Mouse (Mus musculus): ENCODE results near the gene Alx3. TPM values are rescaled to one million over a fixed set of nuclear protein-coding genes. Genes with fewer than 3 reads are reported as not detected.

Gene Alx3
- polyA plus RNA-seq, 1 experiment from 2014 or later: not detected

GRCm38 (mm10) chr3:107617800-107618199 lies 23.0 kb downstream of the Alx3 start:
- WGBS: 93% methylated on average over 3 of the region's 3 CpGs
- H3K4me3 ChIP-seq (ENCODE audit: low read length): no peak overlapping the region
- no peak for ATAC-seq (ENCODE audit: low FRiP score, low TSS enrichment)
- H3K4me2 ChIP-seq (replicated peaks; ENCODE audit: low read depth, low read length): no peak overlapping the region
- H3K4me1 ChIP-seq (ENCODE audit: insufficient read depth, low read length): no peaks in the 10 kb centered on the region
- no peak overlapping the region for H3K27ac ChIP-seq (ENCODE audit: low read length)
- no peak overlapping the region for H3K9ac ChIP-seq (replicated peaks; ENCODE audit: low read length)
- no peaks in the 10 kb centered on the region for H3K9me3 ChIP-seq (ENCODE audit: low read length)
- H3K27me3 ChIP-seq (ENCODE audit: insufficient read depth, low read length): no peaks in the 10 kb centered on the region
- peaks cover 83% of the 10 kb centered on the region for H3K36me3 ChIP-seq (ENCODE audit: insufficient read depth, low read length)

- peaks cover 85% of the 10 kb centered on the region for H3K36me3 ChIP-seq (ENCODE audit: insufficient read depth, low read length)
- no peaks in the 10 kb centered on the region for H3K9me3 ChIP-seq (ENCODE audit: low read length)
- H3K27ac ChIP-seq (ENCODE audit: low read length): no peak overlapping the region
- H3K4me1 ChIP-seq (ENCODE audit: insufficient read depth, low read length): no peaks in the 10 kb centered on the region
- H3K9ac ChIP-seq (replicated peaks; ENCODE audit: low read length): no peak overlapping the region
- no peak for ATAC-seq (ENCODE audit: low FRiP score, low TSS enrichment)
- H3K4me2 ChIP-seq (replicated peaks; ENCODE audit: low read depth, low read length): no peak overlapping the region
- H3K27me3 ChIP-seq (ENCODE audit: insufficient read depth, low read length): no peaks in the 10 kb centered on the region
- H3K4me3 ChIP-seq (ENCODE audit: low read length): no peak overlapping the region
- WGBS: 85% methylated on average over 6 of the region's 6 CpGs
Observed at GRCm38 (mm10) chr3:107619911-107620310, 25.1 kb downstream of the Alx3 start.

- H3K9ac ChIP-seq (replicated peaks; ENCODE audit: low read length): no peak overlapping the region
- no peak overlapping the region for H3K4me3 ChIP-seq (ENCODE audit: low read length)
- H3K27me3 ChIP-seq (ENCODE audit: insufficient read depth, low read length): no peaks in the 10 kb centered on the region
- WGBS: 86% methylated on average over 21 of the region's 21 CpGs
- no peaks in the 10 kb centered on the region for H3K9me3 ChIP-seq (ENCODE audit: low read length)
- H3K4me1 ChIP-seq (ENCODE audit: insufficient read depth, low read length): no peaks in the 10 kb centered on the region
- no peak overlapping the region for H3K4me2 ChIP-seq (replicated peaks; ENCODE audit: low read depth, low read length)
- no peak overlapping the region for H3K27ac ChIP-seq (ENCODE audit: low read length)
- ATAC-seq (ENCODE audit: low FRiP score, low TSS enrichment): no peak
- peaks cover 85% of the 10 kb centered on the region for H3K36me3 ChIP-seq (ENCODE audit: insufficient read depth, low read length)
Observed at GRCm38 (mm10) chr3:107621286-107622075, 26.6 kb downstream of the Alx3 start.

GRCm38 (mm10) chr3:107622537-107622936 lies 27.7 kb downstream of the Alx3 start:
- no peak overlapping the region for H3K9ac ChIP-seq (replicated peaks; ENCODE audit: low read length)
- H3K4me3 ChIP-seq (ENCODE audit: low read length): no peak overlapping the region
- no peaks in the 10 kb centered on the region for H3K27me3 ChIP-seq (ENCODE audit: insufficient read depth, low read length)
- H3K4me1 ChIP-seq (ENCODE audit: insufficient read depth, low read length): no peaks in the 10 kb centered on the region
- H3K4me2 ChIP-seq (replicated peaks; ENCODE audit: low read depth, low read length): no peak overlapping the region
- no peak for ATAC-seq (ENCODE audit: low FRiP score, low TSS enrichment)
- H3K9me3 ChIP-seq (ENCODE audit: low read length): no peaks in the 10 kb centered on the region
- H3K27ac ChIP-seq (ENCODE audit: low read length): no peak overlapping the region
- H3K36me3 ChIP-seq (ENCODE audit: insufficient read depth, low read length): peaks cover 86% of the 10 kb centered on the region
- 94% methylated on average over 7 of the region's 7 CpGs for WGBS

- Histone ChIP-seq H3K9ac (replicated peaks; ENCODE audit: low read length) (no peak overlapping the region), H3K27ac (ENCODE audit: low read length) (no peak overlapping the region), H3K36me3 (ENCODE audit: insufficient read depth, low read length) (peaks cover 71% of the 10 kb centered on the region), H3K4me2 (replicated peaks; ENCODE audit: low read depth, low read length) (no peak overlapping the region), H3K4me1 (ENCODE audit: insufficient read depth, low read length) (no peaks in the 10 kb centered on the region), H3K4me3 (ENCODE audit: low read length) (no peak overlapping the region), H3K9me3 (ENCODE audit: low read length) (no peaks in the 10 kb centered on the region), H3K27me3 (ENCODE audit: insufficient read depth, low read length) (no peaks in the 10 kb centered on the region)
- no peak for ATAC-seq (ENCODE audit: low FRiP score, low TSS enrichment)
- WGBS: 95% methylated on average over 8 of the region's 8 CpGs
Observed at GRCm38 (mm10) chr3:107624424-107624823, 29.6 kb downstream of the Alx3 start.

GRCm38 (mm10) chr3:107625536-107625935 lies 30.7 kb downstream of the Alx3 start:
- H3K4me1 ChIP-seq (ENCODE audit: insufficient read depth, low read length): peaks cover 6% of the 10 kb centered on the region
- no peaks in the 10 kb centered on the region for H3K9me3 ChIP-seq (ENCODE audit: low read length)
- H3K4me2 ChIP-seq (replicated peaks; ENCODE audit: low read depth, low read length): no peak overlapping the region
- H3K36me3 ChIP-seq (ENCODE audit: insufficient read depth, low read length): peaks cover 64% of the 10 kb centered on the region
- H3K27me3 ChIP-seq (ENCODE audit: insufficient read depth, low read length): no peaks in the 10 kb centered on the region
- no peak overlapping the region for H3K4me3 ChIP-seq (ENCODE audit: low read length)
- no peak for ATAC-seq (ENCODE audit: low FRiP score, low TSS enrichment)
- no peak overlapping the region for H3K27ac ChIP-seq (ENCODE audit: low read length)
- H3K9ac ChIP-seq (replicated peaks; ENCODE audit: low read length): no peak overlapping the region
- 89% methylated on average over 8 of the region's 8 CpGs for WGBS

- Histone ChIP-seq H3K4me3 (ENCODE audit: low read length) (no peak overlapping the region), H3K9ac (replicated peaks; ENCODE audit: low read length) (no peak overlapping the region), H3K4me2 (replicated peaks; ENCODE audit: low read depth, low read length) (no peak overlapping the region), H3K36me3 (ENCODE audit: insufficient read depth, low read length) (peaks cover 55% of the 10 kb centered on the region), H3K27me3 (ENCODE audit: insufficient read depth, low read length) (no peaks in the 10 kb centered on the region), H3K27ac (ENCODE audit: low read length) (no peak overlapping the region), H3K4me1 (ENCODE audit: insufficient read depth, low read length) (peaks cover 8% of the 10 kb centered on the region), H3K9me3 (ENCODE audit: low read length) (no peaks in the 10 kb centered on the region)
- WGBS: 96% methylated on average over 8 of the region's 8 CpGs
- no peak for ATAC-seq (ENCODE audit: low FRiP score, low TSS enrichment)
Observed at GRCm38 (mm10) chr3:107626751-107627150, 31.9 kb downstream of the Alx3 start.

GRCm38 (mm10) chr3:107627641-107628040 lies 32.8 kb downstream of the Alx3 start:
- Histone ChIP-seq H3K27me3 (ENCODE audit: insufficient read depth, low read length) (no peaks in the 10 kb centered on the region), H3K9ac (replicated peaks; ENCODE audit: low read length) (no peak overlapping the region), H3K4me3 (ENCODE audit: low read length) (no peak overlapping the region), H3K36me3 (ENCODE audit: insufficient read depth, low read length) (peaks cover 49% of the 10 kb centered on the region), H3K4me1 (ENCODE audit: insufficient read depth, low read length) (peaks cover 8% of the 10 kb centered on the region), H3K4me2 (replicated peaks; ENCODE audit: low read depth, low read length) (no peak overlapping the region), H3K9me3 (ENCODE audit: low read length) (no peaks in the 10 kb centered on the region), H3K27ac (ENCODE audit: low read length) (no peak overlapping the region)
- 81% methylated on average over 7 of the region's 7 CpGs for WGBS
- no peak for ATAC-seq (ENCODE audit: low FRiP score, low TSS enrichment)

- Histone ChIP-seq H3K9me3 (ENCODE audit: low read length) (no peaks in the 10 kb centered on the region), H3K27me3 (ENCODE audit: insufficient read depth, low read length) (no peaks in the 10 kb centered on the region), H3K4me3 (ENCODE audit: low read length) (no peak overlapping the region), H3K27ac (ENCODE audit: low read length) (no peak overlapping the region), H3K9ac (replicated peaks; ENCODE audit: low read length) (no peak overlapping the region), H3K4me2 (replicated peaks; ENCODE audit: low read depth, low read length) (no peak overlapping the region), H3K4me1 (ENCODE audit: insufficient read depth, low read length) (peaks cover 8% of the 10 kb centered on the region), H3K36me3 (ENCODE audit: insufficient read depth, low read length) (peaks cover 40% of the 10 kb centered on the region)
- ATAC-seq (ENCODE audit: low FRiP score, low TSS enrichment): no peak
- 93% methylated on average over 2 of the region's 2 CpGs for WGBS
Observed at GRCm38 (mm10) chr3:107628551-107628950, 33.7 kb downstream of the Alx3 start.

- Histone ChIP-seq H3K9ac (replicated peaks; ENCODE audit: low read length) (no peak overlapping the region), H3K4me3 (ENCODE audit: low read length) (no peak overlapping the region), H3K4me1 (ENCODE audit: insufficient read depth, low read length) (peaks cover 8% of the 10 kb centered on the region), H3K4me2 (replicated peaks; ENCODE audit: low read depth, low read length) (no peak overlapping the region), H3K36me3 (ENCODE audit: insufficient read depth, low read length) (peaks cover 32% of the 10 kb centered on the region), H3K27me3 (ENCODE audit: insufficient read depth, low read length) (no peaks in the 10 kb centered on the region), H3K9me3 (ENCODE audit: low read length) (no peaks in the 10 kb centered on the region), H3K27ac (ENCODE audit: low read length) (no peak overlapping the region)
- WGBS: 92% methylated on average over 4 of the region's 4 CpGs
- no peak for ATAC-seq (ENCODE audit: low FRiP score, low TSS enrichment)
Observed at GRCm38 (mm10) chr3:107629411-107629810, 34.6 kb downstream of the Alx3 start.

All from kidney, embryonic 16.5 days (tissue).